Mouse (Mus musculus): ENCODE data around the gene Nkpd1. TPM values are rescaled to one million over a fixed set of nuclear protein-coding genes. Genes with fewer than 3 reads are reported as not detected.

The Nkpd1 gene
- total and polyA plus RNA-seq, 3 experiments = 1.1 to 2.1 (median 1.9) TPM

- peaks cover 16 to 86% of the 10 kb centered on the region in 2 experiments for H3K36me3 ChIP-seq (replicated peaks in 1 of 2; ENCODE audit: control insufficient read depth in 1 of 2, insufficient read depth in 1 of 2, low read length in 1 of 2)
- H3K9me3 ChIP-seq (replicated peaks; ENCODE audit: low read length) = no peaks in the 10 kb centered on the region
- H3K79me2 ChIP-seq (replicated peaks; ENCODE audit: control insufficient read depth, extremely low read depth, insufficient read depth, poor library complexity, severe bottlenecking) = peaks cover 25% of the 10 kb centered on the region
- no peak overlapping the region for H3K4me2 ChIP-seq (ENCODE audit: insufficient read depth, low read depth, poor library complexity, severe bottlenecking)
- no peaks in the 10 kb centered on the region for H3K27me3 ChIP-seq (replicated peaks)
- DNase-seq (ENCODE audit: extremely low read depth) = no peak
- H3K27ac ChIP-seq (ENCODE audit: insufficient read depth, low read depth) = no peak overlapping the region
- H3K9ac ChIP-seq (ENCODE audit: insufficient read depth, low read depth) = no peak overlapping the region
- H3K4me1 ChIP-seq (ENCODE audit: control insufficient read depth in 1 of 2, insufficient read depth in 2 of 2) = peaks cover 0 to 27% of the 10 kb centered on the region in 2 experiments; a peak in 2 of 4 replicates
- H3K4me3 ChIP-seq (replicated peaks in 1 of 3; ENCODE audit: low read depth in 2 of 3, low read length in 2 of 3, poor library complexity in 1 of 3) = no peak overlapping the region
- dilution Hi-C loops (cut with MboI; ENCODE audit: extremely low pct_ligation_motif_present, extremely low pct_unique_long_range_greater_than_20kb, low sequenced_read_pairs) (no loop called here), in situ Hi-C loops (cut with MboI; ENCODE audit: low pct_ligation_motif_present, low pct_unique_long_range_greater_than_20kb, low sequenced_read_pairs) (no loop called here)
- TF ChIP-seq UBTF (IDR thresholded peaks at IDR 0.05; ENCODE audit: low read depth, low read length) = no peak
- TF ChIP-seq CTCF (conservative IDR thresholded peaks at IDR 0.05 in 1 of 2, IDR thresholded peaks at IDR 0.05 in 1 of 2; ENCODE audit: low read depth in 2 of 2, low read length in 2 of 2) = no peak
- TF ChIP-seq MAFK (IDR thresholded peaks at IDR 0.05; ENCODE audit: insufficient replicate concordance, low read length) = no peak
- no peak for TF ChIP-seq IRF4 (IDR thresholded peaks at IDR 0.05; ENCODE audit: low read depth, low read length)
- TF ChIP-seq JUN (IDR thresholded peaks at IDR 0.05; ENCODE audit: insufficient read depth, low read depth, low read length) = no peak
- TF ChIP-seq TCF12 (IDR thresholded peaks at IDR 0.05; ENCODE audit: low read depth, low read length) = no peak
- TF ChIP-seq NRF1 (IDR thresholded peaks at IDR 0.05; ENCODE audit: low read depth, low read length) = no peak
- no peak for TF ChIP-seq E2F4 (IDR thresholded peaks at IDR 0.05; ENCODE audit: insufficient replicate concordance, low read depth, low read length)
- TF ChIP-seq ZNF384 (IDR thresholded peaks at IDR 0.05; ENCODE audit: low read depth, low read length) = no peak
- no peak for TF ChIP-seq BHLHE40 (IDR thresholded peaks at IDR 0.05; ENCODE audit: low read depth, low read length)
- TF ChIP-seq SIN3A (IDR thresholded peaks at IDR 0.05; ENCODE audit: low read length) = no peak
- TF ChIP-seq MYC (IDR thresholded peaks at IDR 0.05; ENCODE audit: low read depth, low read length) = no peak
- TF ChIP-seq POLR2A (IDR thresholded peaks at IDR 0.05; ENCODE audit: low read depth, low read length) = no peak
- TF ChIP-seq MXI1 (IDR thresholded peaks at IDR 0.05; ENCODE audit: low read depth, low read length) = no peak
- TF ChIP-seq ZC3H11A (IDR thresholded peaks at IDR 0.05; ENCODE audit: low read depth, low read length) = no peak
- TF ChIP-seq RAD21 (IDR thresholded peaks at IDR 0.05; ENCODE audit: low read depth, low read length) = no peak
- TF ChIP-seq USF2 (conservative IDR thresholded peaks at IDR 0.05; ENCODE audit: low read depth, low read length) = no peak
These were observed 29.8 kb downstream of the Nkpd1 start for GRCm38 (mm10) chr7:19547344-19547969.

- in situ Hi-C loops (cut with MboI; ENCODE audit: low pct_ligation_motif_present, low pct_unique_long_range_greater_than_20kb, low sequenced_read_pairs) (no loop called here), dilution Hi-C loops (cut with MboI; ENCODE audit: extremely low pct_ligation_motif_present, extremely low pct_unique_long_range_greater_than_20kb, low sequenced_read_pairs) (no loop called here)
- no peak overlapping the region for H3K4me2 ChIP-seq (ENCODE audit: insufficient read depth, low read depth, poor library complexity, severe bottlenecking)
- no peak overlapping the region for H3K9ac ChIP-seq (ENCODE audit: insufficient read depth, low read depth)
- no peaks in the 10 kb centered on the region for H3K27me3 ChIP-seq (replicated peaks)
- H3K79me2 ChIP-seq (replicated peaks; ENCODE audit: control insufficient read depth, extremely low read depth, insufficient read depth, poor library complexity, severe bottlenecking) = peaks cover 30% of the 10 kb centered on the region
- TF ChIP-seq IRF4 (IDR thresholded peaks at IDR 0.05; ENCODE audit: low read depth, low read length) (no peak), SMC3 (IDR thresholded peaks at IDR 0.05; ENCODE audit: low read depth, low read length) (no peak), MAZ (IDR thresholded peaks at IDR 0.05; ENCODE audit: low read depth, low read length) (no peak), KAT2A (IDR thresholded peaks at IDR 0.05; ENCODE audit: insufficient replicate concordance, low read length) (no peak), SIN3A (IDR thresholded peaks at IDR 0.05; ENCODE audit: low read length) (no peak), TCF12 (IDR thresholded peaks at IDR 0.05; ENCODE audit: low read depth, low read length) (no peak), MEF2A (IDR thresholded peaks at IDR 0.05; ENCODE audit: borderline replicate concordance, low read depth, low read length) (no peak), BHLHE40 (IDR thresholded peaks at IDR 0.05; ENCODE audit: low read depth, low read length) (no peak)
- no peak for DNase-seq (ENCODE audit: extremely low read depth)
- H3K9me3 ChIP-seq (replicated peaks; ENCODE audit: low read length) = no peaks in the 10 kb centered on the region
- H3K36me3 ChIP-seq (replicated peaks in 1 of 2; ENCODE audit: control insufficient read depth in 1 of 2, insufficient read depth in 1 of 2, low read length in 1 of 2) = peaks cover 30 to 89% of the 10 kb centered on the region in 2 experiments
- H3K4me1 ChIP-seq (ENCODE audit: control insufficient read depth in 1 of 2, insufficient read depth in 2 of 2) = peaks cover 0 to 10% of the 10 kb centered on the region in 2 experiments; a peak in 1 of 4 replicates
- no peak overlapping the region for H3K27ac ChIP-seq (ENCODE audit: insufficient read depth, low read depth)
- H3K4me3 ChIP-seq (replicated peaks in 1 of 3; ENCODE audit: low read depth in 2 of 3, low read length in 2 of 3, poor library complexity in 1 of 3) = no peak overlapping the region
These were observed 31.8 kb downstream of the Nkpd1 start for GRCm38 (mm10) chr7:19549394-19549793.

All from CH12.LX (cell line).